In the genomic region with DNA sequence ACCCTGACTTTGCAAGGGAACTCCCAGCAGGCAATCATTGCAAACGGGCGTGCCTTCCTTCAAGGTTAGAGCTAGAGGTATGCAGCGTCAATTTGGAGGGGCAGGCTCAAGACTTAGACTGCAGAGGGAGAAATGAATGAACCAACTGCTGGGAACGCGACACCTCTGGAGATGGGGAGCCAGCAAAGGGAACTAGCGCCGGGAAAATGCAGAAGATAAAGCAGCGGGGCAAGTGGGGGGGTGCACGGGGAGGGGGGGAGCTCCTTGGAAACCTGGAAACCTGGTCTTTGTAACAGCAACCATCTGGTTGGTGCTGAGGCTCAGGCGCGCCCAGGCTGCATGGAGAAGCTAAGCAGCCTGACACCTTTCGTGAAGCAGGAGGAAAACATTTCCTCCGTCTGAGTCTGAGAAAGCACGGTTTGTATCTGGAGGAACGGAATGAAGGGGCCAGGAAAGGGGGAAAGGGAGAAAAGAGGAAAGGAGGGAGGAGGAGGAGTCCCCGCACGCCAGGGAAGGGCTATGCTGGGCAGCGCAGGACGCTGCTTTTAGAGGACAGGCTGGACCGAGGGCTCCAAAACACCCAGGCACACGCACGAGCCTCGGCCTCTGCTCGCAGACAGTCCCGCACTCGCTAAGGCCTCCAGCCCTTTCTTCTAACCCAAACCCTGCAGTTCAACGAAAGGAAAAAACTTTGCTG, we compare ENCODE assay signal across 8 mouse cellular contexts. TPM values are rescaled to one million over a fixed set of nuclear protein-coding genes. Genes with fewer than 3 reads are reported as not detected.
DNase-seq lines count a peak whose midpoint lies in the region; ATAC-seq lines count a peak whose summit lies in the region.

No protein-coding gene starts in this region.

- H3K27me3 ChIP-seq in hindbrain, embryonic 15.5 days, result no peaks in the 10 kb centered on the region
- H3K27me3 ChIP-seq in liver, embryonic 15.5 days, result peaks cover 72% of the 10 kb centered on the region

- peak overlapping the region; percentile 92 for H3K4me2 ChIP-seq in hindbrain, embryonic 15.5 days
- H3K4me2 ChIP-seq in liver, embryonic 15.5 days, result peak overlapping the region; percentile 70

- no peaks in the 10 kb centered on the region for H3K9me3 ChIP-seq in hindbrain, embryonic 15.5 days
- no peaks in the 10 kb centered on the region for H3K9me3 ChIP-seq in liver, embryonic 15.5 days (replicated peaks)

- H3K36me3 ChIP-seq in hindbrain, embryonic 15.5 days, result no peaks in the 10 kb centered on the region
- no peaks in the 10 kb centered on the region for H3K36me3 ChIP-seq in liver, embryonic 15.5 days (replicated peaks)

- H3K9ac ChIP-seq in hindbrain, embryonic 15.5 days, result peak overlapping the region; percentile 91
- H3K9ac ChIP-seq in liver, embryonic 15.5 days, result peak overlapping the region; percentile 11; the same call in 1 of the 2 replicates

- H3K27ac ChIP-seq in hindbrain, embryonic 15.5 days (replicated peaks), result peak overlapping the region; percentile 98
- H3K27ac ChIP-seq in liver, embryonic 15.5 days (replicated peaks), result no peak overlapping the region

- peak overlapping the region; percentile 73 for H3K4me3 ChIP-seq in hindbrain, embryonic 15.5 days
- peak overlapping the region; percentile 62 for H3K4me3 ChIP-seq in liver, embryonic 15.5 days (replicated peaks)

- WGBS in hindbrain, embryonic 15.5 days, result under 1% methylated on average over 27 of the region's 27 CpGs
- WGBS in liver, embryonic 15.5 days (ENCODE audit: insufficient replicate concordance), result under 1% methylated on average over 27 of the region's 27 CpGs

- peaks cover 29% of the 10 kb centered on the region for H3K4me1 ChIP-seq in hindbrain, embryonic 15.5 days (replicated peaks)
- peaks cover 7% of the 10 kb centered on the region for H3K4me1 ChIP-seq in liver, embryonic 15.5 days (replicated peaks)

- no peak for ATAC-seq in hindbrain, embryonic 15.5 days (ENCODE audit: low FRiP score, low read depth)
- ATAC-seq in liver, embryonic 15.5 days (ENCODE audit: insufficient read depth), result no peak

- DNase-seq in cerebellum, postnatal 25 days, result peak; percentile 34 to 40
- DNase-seq in cerebellum, adult 8-10 months, result no peak
- DNase-seq in B cell, adult 2 months, result peak; percentile 2 to 5
- DNase-seq in embryo, embryonic 9.5 days (ENCODE audit: extremely low spot score), result peak; percentile 57
- DNase-seq in retina, embryonic 14.5 days (ENCODE audit: low spot score), result peak; percentile 43
- DNase-seq in ovary, postnatal 14 days (ENCODE audit: low spot score), result no peak

RNA-seq across cellular contexts. Expression of a gene that starts 3.3 kb away (rescaled TPM):
- polyA plus RNA-seq in hindbrain, embryonic 15.5 days (2015; fragmentation: Nextera tagmentation; extraction: Ambion mirVana), result 123 and 138 TPM in 2 replicates
- 4.4 and 5.4 TPM in 2 replicates for polyA plus RNA-seq in liver, embryonic 15.5 days (2015; fragmentation: Nextera tagmentation; extraction: Ambion mirVana)

Comparison
In these comparisons a context has a peak if more than half of its experiments do, and no peak if none do; other contexts are left out.
1. DNase-seq: peak in cerebellum, postnatal 25 days (2 of 2), B cell, adult 2 months (2 of 2), embryo, embryonic 9.5 days (single experiment) and retina, embryonic 14.5 days (single experiment); none in cerebellum, adult 8-10 months (single experiment) and ovary, postnatal 14 days (single experiment).
2. RNA of a gene that starts 3.3 kb away (polyA plus RNA-seq): 123 to 138 TPM in hindbrain, embryonic 15.5 days; 4.4 to 5.4 TPM in liver, embryonic 15.5 days; every median in the first group is over 10 times any median in the second.